Mouse (Mus musculus): ENCODE results near the gene Spink2. TPM values are rescaled to one million over a fixed set of nuclear protein-coding genes. Genes with fewer than 3 reads are reported as not detected.
"Not testable (repeated sequence)": the region's sequence is repeated elsewhere in the genome, so short reads cannot be mapped to it uniquely, and the experiment has no call there.

The Spink2 gene
- polyA plus RNA-seq, 1 experiment: 0.26 TPM

- TF ChIP-seq CTCF (IDR thresholded peaks at IDR 0.05; ENCODE audit: borderline replicate concordance, extremely low read depth, insufficient read depth, insufficient read length): no peak
- no peak for DNase-seq (ENCODE audit: low read depth)
These were observed 18.0 kb downstream of the Spink2 start for GRCm38 (mm10) chr5:77193266-77193665.

GRCm38 (mm10) chr5:77191631-77192030, 19.6 kb downstream of the Spink2 start:
- TF ChIP-seq CTCF (IDR thresholded peaks at IDR 0.05; ENCODE audit: borderline replicate concordance, extremely low read depth, insufficient read depth, insufficient read length) (no peak), POLR2A (IDR thresholded peaks at IDR 0.05; ENCODE audit: borderline replicate concordance, extremely low read depth, insufficient read depth, insufficient read length, poor library complexity, severe bottlenecking) (no peak)
- no peak for DNase-seq (ENCODE audit: low read depth)

- no peak for DNase-seq (ENCODE audit: low read depth)
- TF ChIP-seq POLR2A (IDR thresholded peaks at IDR 0.05; ENCODE audit: borderline replicate concordance, extremely low read depth, insufficient read depth, insufficient read length, poor library complexity, severe bottlenecking) (no peak), CTCF (IDR thresholded peaks at IDR 0.05; ENCODE audit: borderline replicate concordance, extremely low read depth, insufficient read depth, insufficient read length) (no peak)
These were observed 20.2 kb downstream of the Spink2 start for GRCm38 (mm10) chr5:77191106-77191505.

- TF ChIP-seq POLR2A (IDR thresholded peaks at IDR 0.05; ENCODE audit: borderline replicate concordance, extremely low read depth, insufficient read depth, insufficient read length, poor library complexity, severe bottlenecking) (no peak), CTCF (IDR thresholded peaks at IDR 0.05; ENCODE audit: borderline replicate concordance, extremely low read depth, insufficient read depth, insufficient read length) (no peak)
- no peak for DNase-seq (ENCODE audit: low read depth)
These were observed 22.5 kb downstream of the Spink2 start for GRCm38 (mm10) chr5:77188738-77189137.

- DNase-seq (ENCODE audit: low read depth): no peak
- no peak for TF ChIP-seq CTCF (IDR thresholded peaks at IDR 0.05; ENCODE audit: borderline replicate concordance, extremely low read depth, insufficient read depth, insufficient read length)
- TF ChIP-seq POLR2A (IDR thresholded peaks at IDR 0.05; ENCODE audit: borderline replicate concordance, extremely low read depth, insufficient read depth, insufficient read length, poor library complexity, severe bottlenecking): no peak
These were observed 25.9 kb downstream of the Spink2 start for GRCm38 (mm10) chr5:77185351-77185750.

GRCm38 (mm10) chr5:77183876-77184275, 27.4 kb downstream of the Spink2 start:
- DNase-seq (ENCODE audit: low read depth): not testable (repeated sequence)

- no peak for DNase-seq (ENCODE audit: low read depth)
- TF ChIP-seq POLR2A (IDR thresholded peaks at IDR 0.05; ENCODE audit: borderline replicate concordance, extremely low read depth, insufficient read depth, insufficient read length, poor library complexity, severe bottlenecking): no peak
- no peak for TF ChIP-seq CTCF (IDR thresholded peaks at IDR 0.05; ENCODE audit: borderline replicate concordance, extremely low read depth, insufficient read depth, insufficient read length)
These were observed 27.9 kb downstream of the Spink2 start for GRCm38 (mm10) chr5:77183338-77183737.

GRCm38 (mm10) chr5:77181508-77181907, 29.8 kb downstream of the Spink2 start:
- DNase-seq (ENCODE audit: low read depth): no peak
- no peak for TF ChIP-seq POLR2A (IDR thresholded peaks at IDR 0.05; ENCODE audit: borderline replicate concordance, extremely low read depth, insufficient read depth, insufficient read length, poor library complexity, severe bottlenecking)
- TF ChIP-seq CTCF (IDR thresholded peaks at IDR 0.05; ENCODE audit: borderline replicate concordance, extremely low read depth, insufficient read depth, insufficient read length): no peak

- no peak for TF ChIP-seq CTCF (IDR thresholded peaks at IDR 0.05; ENCODE audit: borderline replicate concordance, extremely low read depth, insufficient read depth, insufficient read length)
- TF ChIP-seq POLR2A (IDR thresholded peaks at IDR 0.05; ENCODE audit: borderline replicate concordance, extremely low read depth, insufficient read depth, insufficient read length, poor library complexity, severe bottlenecking): no peak
- DNase-seq (ENCODE audit: low read depth): no peak
These were observed 32.3 kb downstream of the Spink2 start for GRCm38 (mm10) chr5:77178976-77179375.

GRCm38 (mm10) chr5:77178008-77178407, 33.3 kb downstream of the Spink2 start:
- no peak for TF ChIP-seq POLR2A (IDR thresholded peaks at IDR 0.05; ENCODE audit: borderline replicate concordance, extremely low read depth, insufficient read depth, insufficient read length, poor library complexity, severe bottlenecking)
- TF ChIP-seq CTCF (IDR thresholded peaks at IDR 0.05; ENCODE audit: borderline replicate concordance, extremely low read depth, insufficient read depth, insufficient read length): no peak

GRCm38 (mm10) chr5:77174779-77175178, 36.5 kb downstream of the Spink2 start:
- TF ChIP-seq POLR2A (IDR thresholded peaks at IDR 0.05; ENCODE audit: borderline replicate concordance, extremely low read depth, insufficient read depth, insufficient read length, poor library complexity, severe bottlenecking) (no peak), CTCF (IDR thresholded peaks at IDR 0.05; ENCODE audit: borderline replicate concordance, extremely low read depth, insufficient read depth, insufficient read length) (no peak)
- DNase-seq (ENCODE audit: low read depth): peak; percentile 21

More at GRCm38 (mm10) chr5:77178008-77178407, 33.3 kb downstream of the Spink2 start:
- peak; percentile 15 for DNase-seq (ENCODE audit: low read depth)

GRCm38 (mm10) chr5:77170593-77170992, 40.7 kb downstream of the Spink2 start:
- DNase-seq (ENCODE audit: low read depth): peak; percentile 73
- TF ChIP-seq POLR2A (IDR thresholded peaks at IDR 0.05; ENCODE audit: borderline replicate concordance, extremely low read depth, insufficient read depth, insufficient read length, poor library complexity, severe bottlenecking): no peak
- TF ChIP-seq CTCF (IDR thresholded peaks at IDR 0.05; ENCODE audit: borderline replicate concordance, extremely low read depth, insufficient read depth, insufficient read length): peak; percentile 45; the same call in 1 of the 2 replicates
